Mouse (Mus musculus) T-helper 2 cell (primary cell): ENCODE measurements around the gene Fcgrt.

Experiments
- in situ Hi-C: fragments of 300-600 bp; cut with MboI, MseI; formaldehyde crosslinking; loops from one replicate; pipeline ENCODE4 v1.15.1; 2025; ENCODE audit warnings: high pct_unique_total_duplicates

Fcgrt gene

GRCm38 (mm10) chr7:45056329-45056971 lies 47.2 kb downstream of the Fcgrt start:
- in situ Hi-C loops, result loop anchor here (5.0 kb wide), 1 partner anchor 39 kb away; the partner anchor contains the start of genes Rras and Scaf1

DNA sequence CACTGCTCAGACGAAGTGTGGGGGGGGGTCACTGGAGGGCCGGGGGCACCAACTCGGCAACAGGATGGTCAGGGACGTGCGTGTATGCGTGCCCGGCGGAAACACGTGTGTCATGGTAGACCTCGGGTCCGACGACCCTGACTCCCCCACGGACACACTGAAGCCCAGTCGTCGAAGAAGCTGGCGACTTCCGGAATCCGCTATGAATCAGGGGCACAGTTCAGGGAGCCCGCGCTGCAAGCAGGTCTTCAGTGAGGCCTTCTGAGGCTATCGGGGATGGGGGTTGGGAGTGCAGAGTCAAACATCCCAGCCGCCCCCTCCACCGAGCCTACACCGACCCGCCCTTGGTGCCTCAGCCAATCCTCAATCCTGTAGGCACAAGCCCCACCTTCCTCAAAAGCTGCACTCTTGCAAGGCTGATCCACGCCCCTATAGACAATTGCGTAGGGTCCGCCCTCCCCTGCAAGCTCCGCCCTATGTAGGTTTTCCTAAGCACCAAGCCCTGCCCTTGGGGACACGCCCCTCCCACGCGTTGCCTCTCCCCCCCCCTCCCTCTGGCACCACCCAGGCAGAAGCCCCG lies 49.6 kb downstream of the Fcgrt start:
- in situ Hi-C loops, result no loop called here

DNA sequence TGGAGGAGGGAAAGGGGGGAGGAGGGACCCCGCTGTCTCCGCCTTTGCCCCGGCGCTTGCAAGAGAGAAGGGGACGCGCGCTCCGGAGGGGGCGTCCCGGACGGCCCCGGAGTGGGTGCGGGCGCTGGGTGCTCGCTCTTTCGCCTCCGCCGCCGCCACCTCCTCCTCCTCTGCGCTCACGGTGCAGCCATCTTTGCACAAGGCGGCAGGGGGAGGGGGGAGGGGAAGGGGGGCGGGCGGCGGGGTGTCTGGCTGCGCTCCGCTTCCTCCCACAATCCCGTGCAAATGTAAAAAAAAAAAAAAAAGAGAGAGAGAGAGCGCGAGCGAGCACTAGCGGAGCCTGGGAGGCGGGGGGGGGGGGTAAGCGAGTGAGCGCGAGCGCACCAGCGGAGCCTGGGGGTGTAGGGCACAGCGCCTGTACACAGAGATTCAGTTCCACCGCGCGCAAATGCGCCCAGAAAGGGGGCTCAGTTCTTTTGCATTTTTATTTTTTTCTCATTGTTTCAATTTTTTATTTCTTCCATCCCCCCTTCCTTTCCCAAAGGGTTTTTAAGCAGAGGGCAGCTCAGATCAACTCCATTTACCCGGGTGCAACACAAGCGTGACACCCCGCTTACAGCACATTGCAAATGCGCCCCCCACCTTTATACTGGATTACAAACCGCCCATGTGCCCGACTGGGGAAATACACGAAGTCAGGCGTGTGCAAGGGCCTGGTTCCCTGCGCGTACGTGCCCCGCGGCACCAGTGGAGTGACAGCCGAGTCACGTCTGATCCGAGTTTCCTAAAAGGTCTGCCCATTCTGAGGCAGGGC lies 50.3 kb downstream of the Fcgrt start:
- in situ Hi-C loops, result no loop called here

DNA sequence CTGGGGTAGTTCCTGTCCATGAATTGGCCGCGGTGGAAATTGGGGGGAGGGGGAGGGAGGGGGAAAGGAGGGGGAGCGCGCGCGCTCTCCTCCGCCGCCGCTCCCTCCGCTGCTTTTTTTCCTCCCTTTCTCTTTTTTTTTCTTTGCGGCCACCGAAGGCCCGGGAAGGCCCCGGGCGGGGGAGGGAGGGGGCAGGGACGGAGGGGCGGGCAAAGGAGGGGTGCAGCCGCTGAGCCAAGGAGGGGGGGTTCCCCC lies 50.9 kb downstream of the Fcgrt start, which contains the start of gene Prr12:
TSS of gene Prr12 (minus strand) at position 20 of the 255 bp plus-strand sequence.
- in situ Hi-C loops, result no loop called here

DNA sequence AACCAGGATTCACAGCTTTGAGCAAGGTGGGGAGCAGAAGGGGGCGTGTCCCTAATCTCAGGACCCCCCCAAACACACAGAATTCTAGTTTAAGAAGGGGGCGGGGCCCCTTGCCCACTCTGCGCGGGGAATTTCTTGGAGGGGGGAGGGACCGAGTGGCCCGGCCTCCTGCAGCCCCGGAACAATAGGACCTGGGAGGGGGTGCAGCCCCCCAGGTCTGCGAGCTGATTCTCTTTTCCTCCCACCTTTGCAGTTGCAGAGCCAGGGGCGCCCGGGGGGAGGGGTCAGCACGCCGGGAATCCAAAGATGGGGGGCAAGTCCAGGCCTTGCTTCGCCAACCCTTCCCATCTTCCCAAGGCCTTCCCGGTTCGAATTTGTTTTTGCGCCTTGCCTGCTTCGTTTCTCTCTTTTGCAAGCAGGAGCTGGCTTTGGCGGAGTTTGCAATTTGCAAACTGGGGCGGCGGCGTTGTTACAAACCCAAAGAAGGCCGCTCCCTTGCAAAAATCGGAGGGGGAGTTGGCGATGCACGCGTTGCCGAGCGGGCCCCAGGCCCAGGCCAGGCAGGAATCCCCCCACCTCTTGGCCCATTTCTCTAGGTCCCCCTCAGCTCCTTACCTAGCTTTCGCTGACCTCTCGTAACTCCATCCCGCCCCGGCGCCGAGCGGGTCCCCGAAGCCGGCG lies 51.3 kb downstream of the Fcgrt start:
- in situ Hi-C loops, result no loop called here

DNA sequence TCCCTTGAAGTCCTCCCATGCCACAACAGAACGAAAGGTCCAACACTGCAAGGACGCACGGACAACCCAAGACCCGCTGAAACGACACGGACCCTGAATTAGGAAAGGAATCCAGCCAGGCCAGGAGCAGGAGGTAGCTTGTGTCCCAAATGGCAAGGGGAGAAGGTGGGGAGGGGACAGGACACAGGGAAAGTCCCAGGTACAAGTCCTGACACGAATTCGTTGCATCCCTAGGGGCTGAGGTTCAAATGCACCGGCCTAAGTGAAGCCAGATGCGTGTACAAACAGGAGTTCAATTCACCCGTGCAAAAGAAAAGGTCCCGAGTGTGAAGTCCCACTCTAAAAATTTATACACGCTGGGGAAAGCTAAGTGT lies 52.1 kb downstream of the Fcgrt start:
- in situ Hi-C loops, result no loop called here

- in situ Hi-C loops, result no loop called here
Observed at GRCm38 (mm10) chr7:45050945-45051600, 52.6 kb downstream of the Fcgrt start.

DNA sequence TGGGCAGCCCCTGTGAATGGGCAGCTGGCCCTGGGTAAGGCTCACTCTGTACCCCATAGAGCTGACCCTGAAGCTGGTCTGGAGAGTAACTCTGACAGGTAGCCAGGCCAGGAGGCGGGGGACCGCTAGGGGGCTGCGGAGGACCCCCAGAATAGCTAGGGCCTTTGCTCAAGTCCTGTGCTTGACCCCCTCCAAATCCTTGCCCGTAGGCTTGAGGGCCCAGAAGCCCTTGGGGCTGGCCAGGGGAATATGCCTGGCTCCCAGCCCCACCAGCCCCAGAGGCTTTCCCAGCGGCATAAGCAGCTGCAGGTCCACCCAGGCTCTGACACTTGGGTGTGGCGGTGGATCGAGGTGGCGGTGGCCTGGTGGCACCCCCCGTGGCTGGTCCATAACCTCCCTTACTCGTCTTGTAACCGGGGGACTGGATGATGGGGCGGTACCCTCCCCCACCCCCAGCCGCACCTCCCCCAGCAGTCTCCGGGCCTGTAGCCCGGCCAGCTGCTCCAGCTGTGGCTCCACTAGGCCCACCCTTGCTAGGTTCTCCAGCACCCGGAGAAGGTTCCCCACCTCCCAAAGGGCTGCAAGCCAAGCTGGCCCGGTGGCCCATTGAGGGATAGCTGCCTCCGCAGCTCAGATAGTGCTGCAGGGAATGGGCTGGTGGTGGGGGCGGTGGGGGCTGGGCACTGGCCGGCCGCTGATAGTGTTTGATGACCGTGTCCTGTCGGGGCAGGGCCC lies 54.6 kb downstream of the Fcgrt start:
- in situ Hi-C loops, result no loop called here

GRCm38 (mm10) chr7:45048001-45048890 lies 55.4 kb downstream of the Fcgrt start:
- in situ Hi-C loops, result no loop called here

- in situ Hi-C loops, result no loop called here
Observed at GRCm38 (mm10) chr7:45047491-45047890, 56.2 kb downstream of the Fcgrt start.

DNA sequence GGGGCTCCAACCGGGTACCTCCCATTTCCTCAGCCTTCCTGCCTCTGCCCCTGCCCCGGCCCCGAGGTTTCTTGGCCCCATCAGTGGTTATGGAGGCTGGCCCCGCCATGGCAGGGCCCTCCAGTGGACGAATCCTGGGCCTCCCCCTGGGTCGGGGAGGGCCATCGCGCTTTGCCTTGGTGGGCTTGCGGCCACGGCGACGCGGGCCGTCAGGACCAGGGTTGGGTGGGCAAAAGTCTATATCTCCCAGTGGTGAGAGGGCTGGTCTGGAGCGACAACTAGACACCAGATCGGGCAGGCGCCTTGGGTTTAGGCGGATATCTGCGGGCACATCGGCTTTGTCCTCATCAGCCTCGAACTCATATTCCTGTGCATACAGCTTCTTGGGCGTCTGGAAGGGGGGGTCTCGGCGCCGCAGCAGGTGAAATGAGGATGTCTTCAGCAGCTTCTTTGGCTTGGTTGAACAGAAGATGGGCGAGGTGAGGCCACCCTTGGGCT lies 56.7 kb downstream of the Fcgrt start:
- in situ Hi-C loops, result no loop called here

- in situ Hi-C loops, result no loop called here
Observed at GRCm38 (mm10) chr7:45045741-45046140, 57.9 kb downstream of the Fcgrt start.

- in situ Hi-C loops, result no loop called here
Observed at GRCm38 (mm10) chr7:45043307-45043706, 60.3 kb downstream of the Fcgrt start.
